ENCODE assay signal across 7 mouse cellular contexts in genomic region chr2:69061313-69061712, GRCm38 (mm10).
DNase-seq lines count a peak whose midpoint lies in the region; ATAC-seq and TF ChIP-seq lines count a peak whose summit lies in the region.

No protein-coding gene starts in this region.

- no peak overlapping the region for H3K4me2 ChIP-seq in kidney, postnatal 0 days (ENCODE audit: low read length)
- no peak overlapping the region for H3K4me2 ChIP-seq in kidney, embryonic 15.5 days
- H3K4me2 ChIP-seq in CH12.LX (ENCODE audit: insufficient read depth, low read depth, poor library complexity, severe bottlenecking): no peak overlapping the region

- no peaks in the 10 kb centered on the region for H3K4me1 ChIP-seq in kidney, postnatal 0 days (replicated peaks; ENCODE audit: insufficient read depth, low read length)
- peaks cover 3% of the 10 kb centered on the region; the same call in 1 of the 2 replicates for H3K4me1 ChIP-seq in kidney, embryonic 15.5 days
- H3K4me1 ChIP-seq in CH12.LX (ENCODE audit: control insufficient read depth in 1 of 2, insufficient read depth in 2 of 2): no peaks in the 10 kb centered on the region

- H3K79me2 ChIP-seq in CH12.LX (replicated peaks; ENCODE audit: control insufficient read depth, extremely low read depth, insufficient read depth, poor library complexity, severe bottlenecking): no peaks in the 10 kb centered on the region

- H3K27me3 ChIP-seq in kidney, postnatal 0 days (ENCODE audit: insufficient read depth, low read length): no peaks in the 10 kb centered on the region
- H3K27me3 ChIP-seq in kidney, embryonic 15.5 days: no peaks in the 10 kb centered on the region
- H3K27me3 ChIP-seq in CH12.LX (replicated peaks): no peaks in the 10 kb centered on the region

- in situ Hi-C loops in CH12.LX (cut with MboI; ENCODE audit: low pct_ligation_motif_present, low pct_unique_long_range_greater_than_20kb, low sequenced_read_pairs): no loop called here

- H3K36me3 ChIP-seq in kidney, postnatal 0 days (ENCODE audit: insufficient read depth, low read length): no peaks in the 10 kb centered on the region
- H3K36me3 ChIP-seq in kidney, embryonic 15.5 days: no peaks in the 10 kb centered on the region
- H3K36me3 ChIP-seq in CH12.LX (replicated peaks in 1 of 2; ENCODE audit: control insufficient read depth in 1 of 2, insufficient read depth in 1 of 2, low read length in 1 of 2): no peaks in the 10 kb centered on the region

- no peak overlapping the region for H3K27ac ChIP-seq in kidney, postnatal 0 days
- H3K27ac ChIP-seq in kidney, embryonic 15.5 days: no peak overlapping the region
- no peak overlapping the region for H3K27ac ChIP-seq in CH12.LX (ENCODE audit: insufficient read depth, low read depth)

- TF ChIP-seq CTCF in kidney, postnatal 0 days (IDR thresholded peaks at IDR 0.05; ENCODE audit: low read depth): peak; percentile 63
- no peak; a peak in 1 of 4 replicates for TF ChIP-seq CTCF in CH12.LX (conservative IDR thresholded peaks at IDR 0.05 in 1 of 2, IDR thresholded peaks at IDR 0.05 in 1 of 2; ENCODE audit: low read depth in 2 of 2, low read length in 2 of 2)

- no peak for TF ChIP-seq POLR2A in CH12.LX (IDR thresholded peaks at IDR 0.05; ENCODE audit: low read depth, low read length)

- no peak overlapping the region for H3K4me3 ChIP-seq in kidney, postnatal 0 days (replicated peaks; ENCODE audit: low read depth, low read length)
- no peak overlapping the region for H3K4me3 ChIP-seq in kidney, embryonic 15.5 days (replicated peaks)
- H3K4me3 ChIP-seq in CH12.LX (replicated peaks in 1 of 3; ENCODE audit: low read depth in 2 of 3, low read length in 2 of 3, poor library complexity in 1 of 3): no peak overlapping the region

- dilution Hi-C loops in CH12.LX (cut with MboI; ENCODE audit: extremely low pct_ligation_motif_present, extremely low pct_unique_long_range_greater_than_20kb, low sequenced_read_pairs): no loop called here

- peak; percentile 28 for TF ChIP-seq RAD21 in CH12.LX (IDR thresholded peaks at IDR 0.05; ENCODE audit: low read depth, low read length)

- TF ChIP-seq EP300 in CH12.LX (IDR thresholded peaks at IDR 0.05; ENCODE audit: low read length): no peak

- no peak for ATAC-seq in kidney, postnatal 0 days (replicated peaks; ENCODE audit: low FRiP score, low read depth)
- ATAC-seq in kidney, embryonic 15.5 days (replicated peaks; ENCODE audit: low FRiP score): no peak

- H3K9me3 ChIP-seq in kidney, postnatal 0 days (replicated peaks; ENCODE audit: low read length): no peaks in the 10 kb centered on the region
- H3K9me3 ChIP-seq in kidney, embryonic 15.5 days (replicated peaks): no peaks in the 10 kb centered on the region
- H3K9me3 ChIP-seq in CH12.LX (replicated peaks; ENCODE audit: low read length): peaks cover 30% of the 10 kb centered on the region

- no peak for DNase-seq in kidney, postnatal 0 days (ENCODE audit: low spot score)
- DNase-seq in CH12.LX (ENCODE audit: extremely low read depth): no peak
- DNase-seq in adipocyte (ENCODE audit: low spot score): peak; percentile 86
- DNase-seq in lung, postnatal 10 days: peak; percentile 52
- DNase-seq in frontal cortex, postnatal 36 days (ENCODE audit: low spot score in 2 of 2): no peak
- no peak for DNase-seq in urinary bladder, postnatal 4 days (ENCODE audit: low spot score in 2 of 2)

- no peak overlapping the region for H3K9ac ChIP-seq in kidney, postnatal 0 days (ENCODE audit: low read depth, low read length)
- H3K9ac ChIP-seq in kidney, embryonic 15.5 days: no peak overlapping the region
- H3K9ac ChIP-seq in CH12.LX (ENCODE audit: insufficient read depth, low read depth): no peak overlapping the region

TF ChIP-seq in CH12.LX, 34 proteins besides CTCF, POLR2A, EP300 and RAD21:
- TF ChIP-seq CHD1 (IDR thresholded peaks at IDR 0.05; ENCODE audit: low read depth, low read length) (no peak), NRF1 (IDR thresholded peaks at IDR 0.05; ENCODE audit: low read depth, low read length) (no peak), MYC (IDR thresholded peaks at IDR 0.05; ENCODE audit: low read depth, low read length) (no peak), BHLHE40 (IDR thresholded peaks at IDR 0.05; ENCODE audit: low read depth, low read length) (no peak), NELFE (IDR thresholded peaks at IDR 0.05; ENCODE audit: low read depth, low read length) (no peak), USF2 (conservative IDR thresholded peaks at IDR 0.05; ENCODE audit: low read depth, low read length) (no peak), JUND (conservative IDR thresholded peaks at IDR 0.05; ENCODE audit: low read depth, low read length) (no peak), SMC3 (IDR thresholded peaks at IDR 0.05; ENCODE audit: low read depth, low read length) (no peak), USF1 (IDR thresholded peaks at IDR 0.05; ENCODE audit: low read depth, low read length) (no peak), ZMIZ1 (IDR thresholded peaks at IDR 0.05; ENCODE audit: low read depth, low read length) (no peak), E2F4 (IDR thresholded peaks at IDR 0.05; ENCODE audit: insufficient replicate concordance, low read depth, low read length) (no peak), IRF4 (IDR thresholded peaks at IDR 0.05; ENCODE audit: low read depth, low read length) (no peak), HCFC1 (IDR thresholded peaks at IDR 0.05; ENCODE audit: low read depth, low read length) (no peak), SIN3A (IDR thresholded peaks at IDR 0.05; ENCODE audit: low read length) (no peak), TCF12 (IDR thresholded peaks at IDR 0.05; ENCODE audit: low read depth, low read length) (no peak), MAZ (IDR thresholded peaks at IDR 0.05; ENCODE audit: low read depth, low read length) (no peak), MAX (IDR thresholded peaks at IDR 0.05; ENCODE audit: low read length) (no peak), PAX5 (IDR thresholded peaks at IDR 0.05; ENCODE audit: low read length) (no peak), UBTF (IDR thresholded peaks at IDR 0.05; ENCODE audit: low read depth, low read length) (no peak), ELF1 (IDR thresholded peaks at IDR 0.05; ENCODE audit: low read depth, low read length) (no peak)
TF ChIP-seq in CH12.LX: peak in this region for 0.

Comparison
In these comparisons a context has a peak if more than half of its experiments do, and no peak if none do; other contexts are left out.
1. DNase-seq: peak in adipocyte (single experiment) and lung, postnatal 10 days (single experiment); none in kidney, postnatal 0 days (single experiment), CH12.LX (single experiment), frontal cortex, postnatal 36 days (0 of 2) and urinary bladder, postnatal 4 days (0 of 2).